21 mouse cellular contexts compared by ENCODE assay signal in genomic region chr6:71029663-71030062, GRCm38 (mm10).
"Had no signal": no experiment of that assay in that cellular context is flagged by ENCODE, and none has a peak within 500 bp of the region (broad histone marks: within the 10 kb centered on the region; RNA-seq: fewer than 3 reads in every experiment).

No protein-coding gene starts in this region.

- ATAC-seq: inflammation-experienced regulatory T-cells, adult 6 months; intestine, embryonic 15.5 days; intestine, postnatal 0 days had no signal

- H3K27me3 ChIP-seq: heart, embryonic 13.5 days; heart, embryonic 15.5 days; hindbrain, embryonic 13.5 days; hindbrain, embryonic 15.5 days; intestine, embryonic 15.5 days; limb, embryonic 12.5 days; liver, embryonic 13.5 days; liver, embryonic 15.5 days had no signal

- DNase-seq: gastrocnemius, postnatal 14 days; gastrocnemius, postnatal 36 days; heart, adult 18-20 months; heart, postnatal 14 days; heart, postnatal 36 days; kidney, adult 18-20 months; kidney, adult 8-10 months; kidney, postnatal 10 days; kidney, postnatal 25 days; kidney, postnatal 4 days; liver; liver, embryonic 13.5 days had no signal
